Mouse (Mus musculus): ENCODE results near the gene Prss57.

DNA sequence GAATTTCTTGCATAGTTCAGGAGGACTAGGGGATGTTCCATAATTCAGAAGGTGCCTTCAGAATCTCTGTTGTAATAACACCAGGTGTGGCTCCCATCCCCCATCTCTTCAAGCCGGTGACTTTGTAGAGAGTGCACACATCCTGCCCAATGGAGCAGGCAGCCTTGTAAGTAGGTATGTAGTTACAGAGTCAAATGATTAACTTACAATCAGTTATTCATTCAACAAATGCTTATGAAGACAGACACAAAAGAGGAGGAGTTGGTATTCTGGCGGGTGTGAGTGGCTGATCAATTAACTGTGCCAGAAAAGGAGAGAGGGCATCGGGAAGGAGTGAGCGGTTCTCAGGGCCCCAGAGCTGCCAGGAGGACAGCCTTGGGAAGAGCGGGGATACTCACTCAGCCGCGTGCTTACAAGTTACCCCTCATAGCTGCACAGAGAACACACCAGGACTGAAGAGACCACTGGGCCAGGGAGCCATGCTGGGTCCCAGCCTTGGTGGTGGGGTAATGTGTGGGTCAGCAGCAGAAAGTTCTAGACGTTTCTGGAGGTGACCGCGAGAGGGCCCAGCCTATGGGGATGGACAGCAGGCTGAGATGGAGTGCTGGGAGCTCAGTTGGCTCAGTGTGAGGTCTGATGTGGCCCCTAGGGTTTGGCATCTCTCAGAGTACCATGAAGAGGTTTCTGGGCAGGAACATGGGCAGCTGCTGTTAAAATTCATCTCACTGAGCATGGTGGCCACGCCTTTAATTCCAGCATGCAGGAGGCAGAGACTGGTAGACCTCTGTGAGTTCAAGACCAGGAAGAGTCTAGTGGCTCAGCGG, 25.1 kb upstream of the Prss57 start:
- TF ChIP-seq CTCF (IDR thresholded peaks at IDR 0.05 in 2 of 3, conservative IDR thresholded peaks at IDR 0.05 in 1 of 3; ENCODE audit: control insufficient read depth in 1 of 3, insufficient read depth in 1 of 3, low read depth in 2 of 3, low read length in 3 of 3, poor library complexity in 1 of 3, severe bottlenecking in 1 of 3) (no peak), RAD21 (IDR thresholded peaks at IDR 0.05; ENCODE audit: low read depth, low read length) (no peak)

Data from MEL (cell line).